Mouse (Mus musculus) ES-Bruce4 (cell line): ENCODE measurements around the gene Tomm5. TPM values are rescaled to one million over a fixed set of nuclear protein-coding genes. Genes with fewer than 3 reads are reported as not detected.

Experiments used
- H3K27ac ChIP-seq: 2 replicates; pipeline ENCODE4 v1.5.1; 2012; ENCODE audit warnings: low read length, inconsistent platforms; ENCODE audit not compliant: insufficient read depth
- H3K27me3 ChIP-seq: 2 replicates; pipeline ENCODE4 v1.6.1; 2012; ENCODE audit warnings: mild to moderate bottlenecking, low read length, inconsistent platforms; ENCODE audit not compliant: control insufficient read depth, poor library complexity, insufficient read depth, severe bottlenecking
- H3K36me3 ChIP-seq: 2 replicates; pipeline ENCODE4 v1.6.1; 2012; ENCODE audit warnings: inconsistent platforms, mild to moderate bottlenecking, low read length, moderate library complexity; ENCODE audit not compliant: control insufficient read depth, poor library complexity, insufficient read depth, severe bottlenecking
- H3K4me1 ChIP-seq: one replicate; pipeline ENCODE4 v1.8.1; 2011; ENCODE audit warnings: low read length; ENCODE audit not compliant: control insufficient read depth, insufficient read depth
- H3K4me3 ChIP-seq: 2 replicates; pipeline ENCODE4 v1.5.1; 2011; ENCODE audit warnings: low read depth, mild to moderate bottlenecking, low read length
- H3K9ac ChIP-seq: 2 replicates; pipeline ENCODE4 v1.6.1; 2012; ENCODE audit warnings: low read depth, mild to moderate bottlenecking, inconsistent platforms; ENCODE audit not compliant: poor library complexity, severe bottlenecking
- H3K9me3 ChIP-seq: replicated peaks from 2 replicates; pipeline ENCODE4 v1.6.1; 2012; ENCODE audit warnings: mild to moderate bottlenecking, low read length, inconsistent platforms; ENCODE audit not compliant: control insufficient read depth, poor library complexity, insufficient read depth, severe bottlenecking
- CTCF ChIP-seq: IDR thresholded peaks from one replicate; pipeline ENCODE4 v1.8.1; 2011; ENCODE audit warnings: low read depth, low read length
- EP300 ChIP-seq: IDR thresholded peaks from 2 replicates; pipeline ENCODE4 v1.6.1; 2011; ENCODE audit warnings: low read depth, low read length; ENCODE audit not compliant: insufficient read depth
- POLR2A ChIP-seq: IDR thresholded peaks from one replicate; pipeline ENCODE4 v1.8.1; 2011; ENCODE audit warnings: low read length; ENCODE audit not compliant: insufficient read depth
- polyA plus RNA-seq: library from polyadenylated mRNA; stranded (reverse); fragments of >200 nt; gene quantifications from 2 replicates; pipeline ENCODE4 v1.2.4, GENCODE M21; 2011; ENCODE audit warnings: low read depth; ENCODE audit not compliant: missing spikeins, insufficient read depth, insufficient read length

Gene Tomm5
- 112 and 114 TPM in 2 replicates for polyA plus RNA-seq

GRCm38 (mm10) chr4:45107601-45108277, at the start of gene Tomm5:
TSS of gene Tomm5 (minus strand) at chr4:45108114.
- Histone ChIP-seq H3K27ac (peak within 1 kb of the TSS; percentile 66), H3K9me3 (no peaks in the 10 kb centered on the region)

GRCm38 (mm10) chr4:45156433-45156832, 48.5 kb upstream of the Tomm5 start:
- H3K36me3 ChIP-seq: no peaks in the 10 kb centered on the region
- H3K9me3 ChIP-seq: no peaks in the 10 kb centered on the region
- no peak overlapping the region for H3K9ac ChIP-seq
- no peaks in the 10 kb centered on the region for H3K4me1 ChIP-seq
- H3K27ac ChIP-seq: no peak overlapping the region
- no peaks in the 10 kb centered on the region for H3K27me3 ChIP-seq
- no peak overlapping the region for H3K4me3 ChIP-seq
- no peak for TF ChIP-seq POLR2A
- TF ChIP-seq EP300: no peak
- TF ChIP-seq CTCF: no peak

More at GRCm38 (mm10) chr4:45107601-45108277, at the start of gene Tomm5:
- H3K27me3 ChIP-seq: no peaks in the 10 kb centered on the region
- H3K4me3 ChIP-seq: peak within 1 kb of the TSS; percentile 79
- peaks cover 28% of the 10 kb centered on the region for H3K36me3 ChIP-seq
- H3K9ac ChIP-seq: peak within 1 kb of the TSS; percentile 64
- H3K4me1 ChIP-seq: no peaks in the 10 kb centered on the region
- peak; percentile 75 for TF ChIP-seq POLR2A
- peak; percentile 55 for TF ChIP-seq CTCF
- TF ChIP-seq EP300: no peak

GRCm38 (mm10) chr4:45143005-45143404, 35.1 kb upstream of the Tomm5 start:
- no peaks in the 10 kb centered on the region for H3K27me3 ChIP-seq
- H3K27ac ChIP-seq: no peak overlapping the region
- no peak overlapping the region for H3K9ac ChIP-seq
- no peaks in the 10 kb centered on the region for H3K9me3 ChIP-seq
- H3K4me3 ChIP-seq: no peak overlapping the region
- H3K4me1 ChIP-seq: no peaks in the 10 kb centered on the region
- TF ChIP-seq EP300 (no peak), POLR2A (no peak), CTCF (no peak)
- no peaks in the 10 kb centered on the region for H3K36me3 ChIP-seq

GRCm38 (mm10) chr4:45142411-45142810, 34.5 kb upstream of the Tomm5 start:
- H3K9me3 ChIP-seq: no peaks in the 10 kb centered on the region
- H3K27ac ChIP-seq: no peak overlapping the region
- no peaks in the 10 kb centered on the region for H3K27me3 ChIP-seq
- no peaks in the 10 kb centered on the region for H3K4me1 ChIP-seq
- TF ChIP-seq EP300: no peak
- no peak for TF ChIP-seq POLR2A
- TF ChIP-seq CTCF: no peak
- no peak overlapping the region for H3K9ac ChIP-seq
- H3K4me3 ChIP-seq: no peak overlapping the region
- no peaks in the 10 kb centered on the region for H3K36me3 ChIP-seq

- TF ChIP-seq CTCF (no peak), POLR2A (no peak), EP300 (no peak)
- Histone ChIP-seq H3K27ac (no peak overlapping the region), H3K9ac (no peak overlapping the region)
Observed at GRCm38 (mm10) chr4:45141835-45142234, 33.9 kb upstream of the Tomm5 start.

GRCm38 (mm10) chr4:45137636-45138035, 29.7 kb upstream of the Tomm5 start:
- Histone ChIP-seq H3K9me3 (no peaks in the 10 kb centered on the region), H3K27ac (no peak overlapping the region), H3K4me1 (no peaks in the 10 kb centered on the region), H3K36me3 (no peaks in the 10 kb centered on the region), H3K4me3 (no peak overlapping the region), H3K9ac (no peak overlapping the region), H3K27me3 (no peaks in the 10 kb centered on the region)
- TF ChIP-seq EP300 (no peak), POLR2A (no peak), CTCF (no peak)

More at GRCm38 (mm10) chr4:45141835-45142234, 33.9 kb upstream of the Tomm5 start:
- Histone ChIP-seq H3K4me1 (no peaks in the 10 kb centered on the region), H3K4me3 (no peak overlapping the region), H3K36me3 (no peaks in the 10 kb centered on the region), H3K9me3 (no peaks in the 10 kb centered on the region), H3K27me3 (no peaks in the 10 kb centered on the region)
